Mouse (Mus musculus): Measurements from ENCODE around the gene Ptpn6.

DNA sequence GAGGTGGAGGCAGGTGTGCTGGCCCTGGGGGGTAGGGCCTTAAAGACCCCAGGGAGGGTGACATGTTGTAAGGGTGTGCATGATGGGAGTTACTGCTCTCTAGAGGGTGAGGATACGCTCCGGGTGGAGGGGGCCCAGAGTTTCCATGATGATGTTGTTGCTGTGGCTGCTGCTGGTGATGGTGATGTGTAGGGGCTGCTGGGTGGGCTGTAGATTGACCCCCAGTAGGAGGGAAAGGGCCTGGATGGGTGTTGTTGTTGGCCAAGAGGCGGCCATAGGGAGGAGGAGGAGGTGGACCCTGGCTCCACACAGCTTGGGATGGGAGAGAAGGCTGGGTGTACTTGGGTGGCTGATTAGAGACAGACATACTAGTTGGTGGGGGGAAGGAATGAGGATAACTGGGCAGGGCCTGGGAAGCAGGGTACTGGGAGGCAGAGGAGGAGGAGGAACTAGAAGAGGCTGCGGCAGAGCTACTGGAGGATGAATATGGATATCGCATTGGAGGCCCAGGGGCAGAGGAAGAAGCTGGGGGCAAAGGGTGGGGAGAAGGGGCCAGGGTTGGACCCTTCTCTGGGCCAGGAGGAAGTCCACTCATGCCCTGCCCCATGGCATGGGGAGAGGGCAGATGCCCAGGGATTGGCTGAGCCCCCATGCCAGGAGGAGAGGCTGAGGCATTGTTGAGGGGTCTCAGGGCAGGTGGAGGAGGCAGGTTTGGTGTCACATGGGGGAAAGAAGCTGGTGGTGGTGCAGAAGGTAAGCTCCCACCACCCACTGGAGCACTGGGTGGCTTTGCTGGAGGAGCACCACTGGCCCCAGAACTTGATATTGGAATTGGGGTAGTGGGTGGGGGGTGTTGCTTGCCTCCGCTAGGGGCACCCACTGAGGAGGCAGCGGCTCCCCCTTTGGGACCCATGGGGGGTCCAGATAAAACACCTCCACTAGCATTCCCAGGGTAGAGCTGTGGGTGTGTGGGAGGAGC is 8.4 kb upstream of the Ptpn6 start:
- TF ChIP-seq POLR2A (IDR thresholded peaks at IDR 0.05; ENCODE audit: extremely low read depth, insufficient read depth, low read length) (no peak), CTCF (IDR thresholded peaks at IDR 0.05; ENCODE audit: extremely low read depth, insufficient read depth, low read length) (no peak)
